Mouse (Mus musculus): ENCODE measurements at regions not wholly inside any gene's neighbourhood (a gene's known extent, or its start where the extent isn't known, plus 50 kb on each side); places are given as distances from the start of the nearest gene placed in this dataset.

DNA sequence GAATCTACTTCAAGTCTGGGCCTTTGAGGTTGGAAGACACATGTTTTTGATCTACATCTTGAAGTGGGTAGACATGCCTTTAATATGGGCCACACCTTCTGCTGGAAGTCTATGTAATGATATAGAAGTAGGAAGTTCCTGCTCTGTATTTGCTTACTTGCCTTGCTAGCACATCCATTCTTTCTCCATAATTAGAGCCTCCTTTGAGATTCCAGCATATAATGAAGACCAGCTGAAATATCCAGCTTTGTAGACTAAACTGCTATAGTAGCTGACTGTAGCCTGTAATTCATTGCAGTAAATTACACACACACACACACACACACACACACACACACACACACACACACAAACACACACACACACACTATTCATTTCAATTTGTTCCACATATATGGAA is 293.3 kb upstream of the Dpp10 start:
- intact Hi-C loops (cut with DNase I), result no loop called here
- DNase-seq, result no peak
- Histone ChIP-seq H3K27ac (no peak overlapping the region), H3K4me3 (no peak overlapping the region)
- no peak for TF ChIP-seq CTCF (IDR thresholded peaks at IDR 0.05)

GRCm38 (mm10) chr1:124332294-124332693 is 286.9 kb upstream of the Dpp10 start:
- no peak for DNase-seq
- intact Hi-C loops (cut with DNase I), result no loop called here
- Histone ChIP-seq H3K27ac (no peak overlapping the region), H3K4me3 (no peak overlapping the region)
- TF ChIP-seq CTCF (IDR thresholded peaks at IDR 0.05), result no peak

Data from gastrocnemius, adult 2 months (tissue).